Mouse (Mus musculus) midbrain, embryonic 16.5 days (tissue): Measurements from ENCODE around the gene Osbpl9. TPM values are rescaled to one million over a fixed set of nuclear protein-coding genes. Genes with fewer than 3 reads are reported as not detected.

Source experiments
- ATAC-seq: fragments of 200-750 bp; cut with Nextera tagmentation; 2 replicates; pipeline ENCODE4 v1.8.0; 2017; ENCODE audit warnings: moderate TSS enrichment
- H3K27ac ChIP-seq: fragments of 300-500 bp; sonication (generic); 2 replicates; pipeline ENCODE4 v1.5.1; 2014; ENCODE audit warnings: mild to moderate bottlenecking, low read length, mixed read lengths
- H3K27me3 ChIP-seq: fragments of 300-500 bp; sonication (generic); 2 replicates; pipeline ENCODE4 v1.6.1; 2014; ENCODE audit warnings: low read depth, low read length, mixed read lengths; ENCODE audit not compliant: control insufficient read depth, insufficient read depth
- H3K36me3 ChIP-seq: fragments of 300-500 bp; sonication (generic); 2 replicates; pipeline ENCODE4 v1.6.1; 2014; ENCODE audit warnings: mild to moderate bottlenecking, low read length, moderate library complexity, mixed read lengths; ENCODE audit not compliant: control insufficient read depth, insufficient read depth
- H3K4me1 ChIP-seq: fragments of 300-500 bp; sonication (generic); 2 replicates; pipeline ENCODE4 v1.6.1; 2014; ENCODE audit warnings: mild to moderate bottlenecking, low read length, mixed read lengths; ENCODE audit not compliant: control insufficient read depth, insufficient read depth
- H3K4me2 ChIP-seq: fragments of 300-500 bp; sonication (generic); 2 replicates; pipeline ENCODE4 v1.6.1; 2014; ENCODE audit warnings: mild to moderate bottlenecking, low read length, mixed read lengths
- H3K4me3 ChIP-seq: fragments of 300-500 bp; sonication (generic); 2 replicates; pipeline ENCODE4 v1.5.1; 2014; ENCODE audit warnings: low read depth, mild to moderate bottlenecking, low read length, moderate library complexity, mixed read lengths
- H3K9ac ChIP-seq: fragments of 300-500 bp; sonication (generic); 2 replicates; pipeline ENCODE4 v1.6.1; 2014; ENCODE audit warnings: low read depth, low read length, mixed read lengths
- H3K9me3 ChIP-seq: fragments of 300-500 bp; sonication (generic); replicated peaks from 2 replicates; pipeline ENCODE4 v1.6.1; 2014; ENCODE audit warnings: mild to moderate bottlenecking, low read length, mixed read lengths; ENCODE audit not compliant: control insufficient read depth, poor library complexity, severe bottlenecking
- WGBS: fragments of 180-500 bp; shearing (Covaris S2); extraction: QIAGEN DNeasy Blood & Tissue Kit; methylation state at CpG from one replicate; pipeline ENCODE4 v1.1.7; 2014; 5-methylcytosine and 5-hydroxymethylcytosine counted together
- polyA plus RNA-seq: library from polyadenylated mRNA; unstranded; fragments of >200 nt; fragmentation: Nextera tagmentation; extraction: Ambion mirVana; gene quantifications from 2 replicates; pipeline ENCODE4 v1.2.1, GENCODE M21; 2015

The Osbpl9 gene
- polyA plus RNA-seq, 1 experiment from 2014 or later: 73.2 TPM

DNA sequence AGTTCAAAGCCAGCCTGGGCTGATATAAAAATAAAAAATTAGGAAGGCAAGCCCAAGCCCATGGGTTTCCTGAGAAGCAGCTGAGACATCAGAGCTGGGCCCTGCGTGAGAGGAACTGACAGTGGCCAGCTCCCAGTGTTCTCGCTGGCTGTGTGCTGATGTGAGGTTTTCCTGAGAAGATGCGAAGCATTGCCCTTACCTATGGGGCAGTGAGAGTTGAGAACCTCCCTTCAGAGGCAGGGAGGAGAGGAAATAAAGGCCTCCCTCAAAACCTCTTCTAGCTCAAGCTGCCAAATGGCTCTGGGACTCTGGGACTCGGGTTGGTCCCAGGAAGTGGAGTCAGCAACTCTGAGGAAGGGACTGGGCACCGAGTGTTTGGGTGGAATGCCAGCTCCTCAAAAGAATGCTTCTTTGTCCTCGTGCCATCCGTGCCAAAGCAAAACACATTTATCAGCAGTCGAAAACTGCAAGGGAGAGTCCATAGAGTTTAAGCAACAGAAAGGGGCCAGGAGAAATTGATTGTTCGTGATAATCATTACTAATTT lies 32.8 kb upstream of the Osbpl9 start:
- Histone ChIP-seq H3K9ac (no peak overlapping the region), H3K4me2 (no peak overlapping the region), H3K4me3 (no peak overlapping the region), H3K36me3 (no peaks in the 10 kb centered on the region), H3K4me1 (peaks cover 8% of the 10 kb centered on the region; the same call in 1 of the 2 replicates), H3K27ac (no peak overlapping the region), H3K27me3 (no peaks in the 10 kb centered on the region), H3K9me3 (no peaks in the 10 kb centered on the region)
- no peak for ATAC-seq
- 73% methylated on average over 9 of the region's 9 CpGs for WGBS

DNA sequence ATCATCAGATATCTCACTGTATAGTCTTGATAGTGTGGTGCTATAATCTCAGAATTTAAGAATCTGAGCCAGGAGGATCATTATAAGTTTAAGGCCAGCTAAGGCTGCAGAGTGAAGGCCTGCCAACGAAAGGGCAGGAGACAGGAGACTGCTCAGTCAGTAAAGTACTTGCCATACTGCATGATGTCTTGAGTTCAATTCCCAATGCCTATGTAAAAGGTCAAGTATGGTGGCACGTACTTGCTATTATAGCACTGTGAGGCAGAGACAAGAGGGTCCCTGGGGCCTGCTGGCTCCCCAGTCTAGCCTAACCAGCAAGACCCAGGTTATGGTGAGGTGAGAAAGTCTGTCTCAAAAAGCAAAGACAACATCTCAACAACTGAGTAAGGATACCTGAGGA lies 32.1 kb upstream of the Osbpl9 start, which contains the start of gene Calr4:
Gene Calr4 (plus strand): TSS at position 301 of the 400 bp plus-strand sequence.
- Histone ChIP-seq H3K4me1 (peaks cover 8% of the 10 kb centered on the region; the same call in 1 of the 2 replicates), H3K27ac (no peak within 1 kb of the TSS), H3K9ac (no peak within 1 kb of the TSS), H3K27me3 (no peaks in the 10 kb centered on the region), H3K4me3 (no peak within 1 kb of the TSS), H3K36me3 (no peaks in the 10 kb centered on the region), H3K4me2 (no peak within 1 kb of the TSS), H3K9me3 (no peaks in the 10 kb centered on the region)
- no peak for ATAC-seq
- 83% methylated on average over 2 of the region's 2 CpGs for WGBS

DNA sequence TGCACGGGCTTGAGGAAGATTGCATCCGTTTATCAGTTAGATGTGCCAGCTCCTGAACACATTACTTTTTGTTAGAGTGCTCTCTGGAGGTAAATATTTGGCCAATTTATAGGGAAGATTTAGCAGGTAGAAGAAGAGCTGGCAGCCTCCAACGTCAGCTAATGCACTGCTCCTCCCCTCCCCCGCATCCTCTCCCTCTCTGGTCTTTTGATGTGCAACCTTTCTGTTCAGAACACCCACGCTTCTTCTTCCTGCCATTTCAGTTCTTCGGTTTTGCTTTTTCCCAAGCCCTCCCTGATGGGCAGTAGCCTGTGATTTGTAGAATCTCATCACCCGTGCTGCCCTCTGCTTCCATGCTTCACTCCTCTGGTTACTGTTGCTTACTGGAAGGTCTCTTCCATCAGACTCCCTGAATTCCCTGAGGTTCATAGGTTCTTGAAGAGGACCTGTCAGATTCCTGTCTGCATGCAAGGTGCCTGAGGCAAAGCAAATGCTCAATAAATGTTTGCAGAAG lies 27.8 kb upstream of the Osbpl9 start:
- 56% methylated on average over 7 of the region's 7 CpGs for WGBS
- no peak for ATAC-seq
- H3K36me3 ChIP-seq: no peaks in the 10 kb centered on the region
- no peak overlapping the region for H3K27ac ChIP-seq
- no peaks in the 10 kb centered on the region for H3K4me1 ChIP-seq
- no peak overlapping the region for H3K9ac ChIP-seq
- no peak overlapping the region for H3K4me3 ChIP-seq
- no peaks in the 10 kb centered on the region for H3K9me3 ChIP-seq
- H3K27me3 ChIP-seq: no peaks in the 10 kb centered on the region
- no peak overlapping the region for H3K4me2 ChIP-seq

DNA sequence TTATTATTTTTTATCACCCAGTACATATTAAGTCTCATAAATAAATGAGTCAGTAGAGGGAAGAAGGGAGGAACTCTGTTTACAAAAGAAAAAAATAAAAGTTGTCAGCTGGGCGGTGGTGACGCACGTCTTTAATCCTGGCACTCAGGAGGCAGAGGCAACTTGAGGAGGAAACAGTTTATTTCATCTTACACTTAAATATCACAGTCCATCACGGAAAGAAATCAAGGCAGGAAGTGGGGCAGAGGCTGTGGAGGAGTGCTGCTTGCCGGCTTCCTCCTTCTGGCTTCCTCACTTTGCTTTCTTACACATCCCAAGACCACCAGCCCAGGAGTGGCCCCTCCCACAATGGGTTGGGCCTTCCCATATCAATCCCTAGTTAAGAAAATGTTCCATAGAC lies 24.0 kb upstream of the Osbpl9 start:
- WGBS: 64% methylated on average over 5 of the region's 5 CpGs
- Histone ChIP-seq H3K27ac (no peak overlapping the region), H3K9ac (no peak overlapping the region), H3K9me3 (no peaks in the 10 kb centered on the region), H3K4me3 (no peak overlapping the region), H3K36me3 (no peaks in the 10 kb centered on the region), H3K4me1 (no peaks in the 10 kb centered on the region), H3K4me2 (no peak overlapping the region), H3K27me3 (no peaks in the 10 kb centered on the region)
- ATAC-seq: no peak

DNA sequence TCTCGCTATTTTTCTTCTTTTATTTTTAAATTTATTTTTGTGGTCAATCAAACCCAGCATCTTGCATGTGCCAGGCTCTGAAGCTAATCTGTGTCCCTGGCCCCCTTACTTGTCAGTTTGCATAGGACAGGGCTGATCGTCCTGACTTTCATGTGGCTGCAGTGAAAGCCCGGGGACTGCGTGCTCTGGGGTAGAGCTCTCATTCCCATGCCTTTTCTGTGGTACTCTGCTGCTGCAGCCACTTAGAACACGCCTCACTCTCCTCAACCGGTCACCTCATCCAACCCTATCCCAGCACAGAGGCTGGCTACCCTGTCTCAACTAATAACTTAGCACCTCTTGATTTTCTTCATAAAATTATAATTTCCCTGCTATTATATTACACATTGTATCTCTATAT lies 23.5 kb upstream of the Osbpl9 start:
- H3K9me3 ChIP-seq: no peaks in the 10 kb centered on the region
- H3K4me2 ChIP-seq: no peak overlapping the region
- WGBS: 53% methylated on average over 6 of the region's 6 CpGs
- H3K36me3 ChIP-seq: no peaks in the 10 kb centered on the region
- peak; percentile 80 for ATAC-seq
- H3K4me3 ChIP-seq: no peak overlapping the region
- H3K9ac ChIP-seq: no peak overlapping the region
- H3K4me1 ChIP-seq: no peaks in the 10 kb centered on the region
- no peaks in the 10 kb centered on the region for H3K27me3 ChIP-seq
- H3K27ac ChIP-seq: no peak overlapping the region

DNA sequence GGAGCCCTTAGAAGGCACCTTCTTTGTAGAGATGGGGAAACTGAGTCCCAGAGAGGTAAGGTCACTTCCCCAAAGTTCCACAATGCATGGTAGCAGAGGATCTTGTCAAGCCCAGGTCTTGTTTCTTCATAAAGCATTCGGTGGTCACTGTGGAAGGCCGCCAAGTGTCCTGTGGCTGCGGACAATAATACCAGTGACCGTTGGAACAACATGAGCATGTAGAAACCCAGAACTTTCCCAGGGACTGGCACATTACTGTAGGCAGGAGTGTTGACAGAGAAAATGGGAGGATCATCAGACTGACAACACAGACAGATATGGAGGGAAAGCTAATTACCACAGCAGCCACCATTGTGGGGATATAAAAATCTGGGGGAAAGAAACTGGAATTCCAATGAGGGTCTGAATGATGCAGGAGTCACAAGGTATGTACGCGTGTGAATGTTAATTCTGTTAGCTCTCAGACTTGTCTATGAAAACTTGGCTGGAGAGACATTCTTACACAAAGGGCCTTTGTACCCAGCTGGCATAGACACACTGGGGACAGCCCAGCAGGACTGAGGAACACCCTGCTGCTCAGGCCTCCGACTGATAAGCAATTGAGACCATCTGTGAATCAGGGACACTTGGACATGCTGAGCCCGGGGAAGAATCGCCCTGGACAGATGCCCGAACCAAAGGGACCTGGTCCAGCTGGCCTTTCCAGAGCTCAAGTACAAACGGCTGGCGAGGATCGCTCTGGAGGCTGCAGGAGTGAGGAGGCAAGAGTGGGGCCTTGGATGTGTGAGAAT lies 22.9 kb upstream of the Osbpl9 start:
- Histone ChIP-seq H3K27ac (peak overlapping the region; percentile 13; the same call in 1 of the 2 replicates), H3K9me3 (no peaks in the 10 kb centered on the region), H3K36me3 (no peaks in the 10 kb centered on the region), H3K4me2 (no peak overlapping the region), H3K4me3 (no peak overlapping the region), H3K4me1 (no peaks in the 10 kb centered on the region), H3K27me3 (no peaks in the 10 kb centered on the region), H3K9ac (no peak overlapping the region)
- 32% methylated on average over 13 of the region's 13 CpGs for WGBS
- ATAC-seq: peak; percentile 95

DNA sequence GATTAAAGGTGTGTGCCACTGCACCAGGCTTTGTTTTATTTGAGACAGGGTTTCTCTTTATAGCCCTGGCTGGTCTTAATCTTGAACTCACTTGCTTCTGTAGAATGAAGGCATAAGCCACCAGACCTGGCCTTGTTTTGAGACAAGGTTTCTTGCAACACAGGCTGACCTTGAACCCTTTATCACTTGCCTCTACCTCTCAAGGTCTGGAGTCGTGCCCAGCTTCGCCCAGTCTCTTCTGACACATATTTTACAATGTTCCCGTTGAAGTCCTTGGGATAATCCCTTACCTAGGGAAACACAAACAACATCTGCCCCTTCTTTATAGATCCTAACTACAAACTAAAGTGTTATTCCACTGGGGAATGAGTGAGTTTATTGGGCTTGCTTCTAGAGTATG lies 19.9 kb upstream of the Osbpl9 start:
- Histone ChIP-seq H3K4me1 (no peaks in the 10 kb centered on the region), H3K4me3 (no peak overlapping the region), H3K9ac (no peak overlapping the region), H3K9me3 (no peaks in the 10 kb centered on the region), H3K36me3 (no peaks in the 10 kb centered on the region), H3K4me2 (no peak overlapping the region), H3K27ac (no peak overlapping the region), H3K27me3 (no peaks in the 10 kb centered on the region)
- 87% methylated on average over 3 of the region's 3 CpGs for WGBS
- no peak for ATAC-seq

DNA sequence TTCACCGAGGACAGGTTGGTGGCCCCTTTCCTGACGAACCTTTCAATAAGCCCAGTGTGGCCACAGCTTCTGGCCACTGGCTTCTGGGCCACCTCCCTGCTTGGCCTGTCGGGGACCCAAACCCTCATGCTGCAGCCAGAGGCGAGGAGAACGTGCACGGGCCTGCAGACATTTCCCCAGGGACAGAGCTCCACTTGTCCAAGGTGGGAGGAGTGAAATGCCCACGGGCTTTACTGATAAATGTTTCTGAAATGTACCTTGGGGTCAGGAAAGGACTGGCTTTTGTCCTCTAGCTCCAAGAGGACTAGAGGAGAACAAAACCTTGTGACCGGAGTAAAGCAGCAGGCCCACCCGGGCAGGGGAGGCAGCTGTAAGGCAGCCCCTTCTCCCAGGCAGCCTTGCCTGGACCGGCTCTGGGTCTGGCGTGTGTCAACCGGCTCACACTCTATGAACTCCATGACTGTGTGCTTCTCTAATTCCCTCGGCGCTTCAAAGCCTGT lies 18.4 kb upstream of the Osbpl9 start:
- 73% methylated on average over 14 of the region's 14 CpGs for WGBS
- no peak for ATAC-seq

DNA sequence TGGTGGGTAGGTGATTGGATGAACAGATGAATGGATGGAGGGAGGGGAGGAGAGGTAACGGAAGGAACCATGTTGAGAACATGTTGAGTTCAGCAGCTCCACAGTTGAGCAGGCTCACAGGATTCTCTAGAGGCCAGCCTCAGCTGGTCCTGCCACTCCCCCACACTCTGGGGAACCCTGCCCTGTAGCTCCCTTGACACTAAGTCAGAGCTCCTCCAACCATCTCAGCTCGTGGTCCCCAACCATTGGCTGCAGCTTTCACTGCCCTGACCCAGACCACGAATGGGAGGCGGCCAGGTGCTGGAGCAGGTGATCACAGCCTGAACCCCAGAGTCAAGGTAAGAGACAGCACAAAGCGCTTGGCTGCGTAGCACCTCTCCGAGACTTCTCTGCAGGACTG lies 15.9 kb upstream of the Osbpl9 start:
- no peak for ATAC-seq
- WGBS: 79% methylated on average over 7 of the region's 7 CpGs
- no peaks in the 10 kb centered on the region for H3K36me3 ChIP-seq

More for the DNA sequence above, 18.4 kb upstream of the Osbpl9 start:
- Histone ChIP-seq H3K9me3 (no peaks in the 10 kb centered on the region), H3K27me3 (no peaks in the 10 kb centered on the region), H3K4me3 (no peak overlapping the region), H3K9ac (no peak overlapping the region), H3K4me1 (no peaks in the 10 kb centered on the region), H3K27ac (no peak overlapping the region), H3K4me2 (no peak overlapping the region), H3K36me3 (no peaks in the 10 kb centered on the region)

More for the DNA sequence above, 15.9 kb upstream of the Osbpl9 start:
- Histone ChIP-seq H3K9ac (no peak overlapping the region), H3K4me3 (no peak overlapping the region), H3K9me3 (no peaks in the 10 kb centered on the region), H3K27me3 (no peaks in the 10 kb centered on the region), H3K4me1 (no peaks in the 10 kb centered on the region), H3K4me2 (no peak overlapping the region), H3K27ac (no peak overlapping the region)
